In genomic region chr7:27839596-27839995, GRCm38 (mm10) we compare ENCODE assay signal across 12 mouse cellular contexts. TPM values are rescaled to one million over a fixed set of nuclear protein-coding genes. Genes with fewer than 3 reads are reported as not detected.
A peak's percentile ranks its signal among the peaks of the same experiment; 100 is the strongest.
DNase-seq lines count a peak whose midpoint lies in the region; ATAC-seq lines count a peak whose summit lies in the region.
"Had no signal": no experiment of that assay in that cellular context is flagged by ENCODE, and none has a peak within 500 bp of the region (broad histone marks: within the 10 kb centered on the region; RNA-seq: fewer than 3 reads in every experiment).

No protein-coding gene starts in this region.

- peak overlapping the region; percentile 69; the same call in 1 of the 2 replicates for H3K4me2 ChIP-seq in heart, embryonic 15.5 days
- H3K4me2 ChIP-seq in hindbrain, embryonic 16.5 days (ENCODE audit: low read length) = peak overlapping the region; percentile 63
- peak overlapping the region; percentile 69; the same call in 1 of the 2 replicates for H3K4me2 ChIP-seq in midbrain, embryonic 16.5 days (ENCODE audit: low read length)

- H3K9me3 ChIP-seq in heart, embryonic 15.5 days (replicated peaks) = no peaks in the 10 kb centered on the region
- no peaks in the 10 kb centered on the region for H3K9me3 ChIP-seq in hindbrain, embryonic 16.5 days (ENCODE audit: control insufficient read depth, low read length)
- H3K9me3 ChIP-seq in midbrain, embryonic 16.5 days (replicated peaks; ENCODE audit: control insufficient read depth, low read length, poor library complexity, severe bottlenecking) = no peaks in the 10 kb centered on the region

- no peak for ATAC-seq in heart, embryonic 15.5 days (replicated peaks; ENCODE audit: insufficient number of reproducible peaks, insufficient read depth, low FRiP score, low read depth)
- no peak for ATAC-seq in hindbrain, embryonic 16.5 days
- ATAC-seq in midbrain, embryonic 16.5 days = no peak
- ATAC-seq: CD4-positive, CD25-positive, alpha-beta regulatory T cell, adult 4 months had no signal

- no peak overlapping the region for H3K27ac ChIP-seq in heart, embryonic 15.5 days
- no peak overlapping the region for H3K27ac ChIP-seq in brown adipose tissue, adult 24 weeks (replicated peaks; ENCODE audit: low read depth, low read length)
- no peak overlapping the region for H3K27ac ChIP-seq in hindbrain, embryonic 16.5 days (ENCODE audit: low read depth, low read length)
- H3K27ac ChIP-seq in midbrain, embryonic 16.5 days (ENCODE audit: low read length) = no peak overlapping the region

- WGBS in heart, embryonic 15.5 days = 89% methylated on average over 7 of the region's 7 CpGs
- 96% methylated on average over 7 of the region's 7 CpGs for WGBS in hindbrain, embryonic 16.5 days
- WGBS in midbrain, embryonic 16.5 days = 95% methylated on average over 7 of the region's 7 CpGs

- no peaks in the 10 kb centered on the region for H3K27me3 ChIP-seq in heart, embryonic 15.5 days
- no peaks in the 10 kb centered on the region for H3K27me3 ChIP-seq in hindbrain, embryonic 16.5 days (replicated peaks; ENCODE audit: control insufficient read depth, insufficient read depth, low read length)
- no peaks in the 10 kb centered on the region for H3K27me3 ChIP-seq in midbrain, embryonic 16.5 days (ENCODE audit: control insufficient read depth, insufficient read depth, low read depth, low read length)

- no peak overlapping the region for H3K9ac ChIP-seq in heart, embryonic 15.5 days
- no peak overlapping the region for H3K9ac ChIP-seq in hindbrain, embryonic 16.5 days (ENCODE audit: low read depth, low read length)
- no peak overlapping the region for H3K9ac ChIP-seq in midbrain, embryonic 16.5 days (ENCODE audit: low read depth, low read length)

- peak overlapping the region; percentile 62; the same call in 1 of the 2 replicates for H3K4me3 ChIP-seq in heart, embryonic 15.5 days
- peak overlapping the region; percentile 75; the same call in 1 of the 2 replicates for H3K4me3 ChIP-seq in brown adipose tissue, adult 24 weeks (ENCODE audit: insufficient read depth, low read depth, low read length)
- no peak overlapping the region for H3K4me3 ChIP-seq in hindbrain, embryonic 16.5 days (ENCODE audit: low read length)
- no peak overlapping the region for H3K4me3 ChIP-seq in midbrain, embryonic 16.5 days (ENCODE audit: low read depth, low read length)

- H3K36me3 ChIP-seq in heart, embryonic 15.5 days = peaks cover 3% of the 10 kb centered on the region; the same call in 1 of the 2 replicates
- 0 out of 2 replicates have a peak, but pooled peaks cover under 1% of the 10 kb centered on the region for H3K36me3 ChIP-seq in hindbrain, embryonic 16.5 days (ENCODE audit: control insufficient read depth, insufficient read depth, low read length)
- H3K36me3 ChIP-seq in midbrain, embryonic 16.5 days (ENCODE audit: control insufficient read depth, insufficient read depth, low read length) = no peaks in the 10 kb centered on the region

- DNase-seq in heart, adult 9 months (ENCODE audit: low spot score in 2 of 2) = no peak
- no peak for DNase-seq in cerebellum, adult 9-11 months
- no peak for DNase-seq in thymus, postnatal 25 days
- no peak for DNase-seq in right cerebral cortex, adult 2 months (ENCODE audit: low spot score in 2 of 2)
- DNase-seq: gastrocnemius, adult 2 months; layer of hippocampus, postnatal 36 days; lung, adult 2 months had no signal

- H3K4me1 ChIP-seq in heart, embryonic 15.5 days (replicated peaks) = 0 out of 2 replicates have a peak, but pooled peaks cover 6% of the 10 kb centered on the region
- H3K4me1 ChIP-seq in brown adipose tissue, adult 24 weeks (ENCODE audit: control insufficient read depth, insufficient read depth, insufficient read length, low read length) = no peaks in the 10 kb centered on the region; the same call in 1 of the 2 replicates
- peaks cover 5% of the 10 kb centered on the region for H3K4me1 ChIP-seq in hindbrain, embryonic 16.5 days (ENCODE audit: control insufficient read depth, insufficient read depth, low read depth, low read length)
- peaks cover 11% of the 10 kb centered on the region for H3K4me1 ChIP-seq in midbrain, embryonic 16.5 days (ENCODE audit: control insufficient read depth, insufficient read depth, low read length)

RNA-seq across cellular contexts. Expression of gene Zfp59, which starts 1.2 kb away (rescaled TPM):
- polyA plus RNA-seq in heart, embryonic 15.5 days (2015; fragmentation: Nextera tagmentation; extraction: Ambion mirVana) = 4.6 and 5.4 TPM in 2 replicates
- 1.9 and 3.2 TPM in 2 replicates for polyA plus RNA-seq in brown adipose tissue, adult 24 weeks (2012; ENCODE audit: insufficient read depth, insufficient read length, missing spikeins)
- 9.6 and 10.7 TPM in 2 replicates for polyA plus RNA-seq in hindbrain, embryonic 16.5 days (2015; fragmentation: Nextera tagmentation; extraction: Ambion mirVana)
- 10.8 and 12.1 TPM in 2 replicates for polyA plus RNA-seq in midbrain, embryonic 16.5 days (2015; fragmentation: Nextera tagmentation; extraction: Ambion mirVana)

RNA-seq across cellular contexts. Expression of gene Zfp607a, which starts 17.7 kb away (rescaled TPM):
- 3.4 and 3.8 TPM in 2 replicates for polyA plus RNA-seq in heart, embryonic 15.5 days (2015; fragmentation: Nextera tagmentation; extraction: Ambion mirVana)
- polyA plus RNA-seq in brown adipose tissue, adult 24 weeks (2012; ENCODE audit: insufficient read depth, insufficient read length, missing spikeins) = 1.7 and 2.0 TPM in 2 replicates
- 0.88 and 1.4 TPM in 2 replicates for polyA plus RNA-seq in hindbrain, embryonic 16.5 days (2015; fragmentation: Nextera tagmentation; extraction: Ambion mirVana)
- 1.1 and 1.2 TPM in 2 replicates for polyA plus RNA-seq in midbrain, embryonic 16.5 days (2015; fragmentation: Nextera tagmentation; extraction: Ambion mirVana)

RNA-seq across cellular contexts. Expression of gene Zfp626, which starts 32.6 kb away (rescaled TPM):
- polyA plus RNA-seq in heart, embryonic 15.5 days (2015; fragmentation: Nextera tagmentation; extraction: Ambion mirVana) = 0.99 and 1.1 TPM in 2 replicates
- 2.1 and 2.8 TPM in 2 replicates for polyA plus RNA-seq in brown adipose tissue, adult 24 weeks (2012; ENCODE audit: insufficient read depth, insufficient read length, missing spikeins)
- 1.6 and 1.7 TPM in 2 replicates for polyA plus RNA-seq in hindbrain, embryonic 16.5 days (2015; fragmentation: Nextera tagmentation; extraction: Ambion mirVana)
- 1.4 and 2.0 TPM in 2 replicates for polyA plus RNA-seq in midbrain, embryonic 16.5 days (2015; fragmentation: Nextera tagmentation; extraction: Ambion mirVana)

Comparison
In these comparisons a context has a peak if more than half of its experiments do, and no peak if none do; other contexts are left out.
1. H3K4me3 ChIP-seq: peak in heart, embryonic 15.5 days (single experiment) and brown adipose tissue, adult 24 weeks (single experiment); none in hindbrain, embryonic 16.5 days (single experiment) and midbrain, embryonic 16.5 days (single experiment).
2. Peak in every context shown above with its lines, with median percentiles within 50 percentile points of each other: H3K4me2 ChIP-seq.